Mouse (Mus musculus) bone marrow macrophage, adult 2 months (primary cell): Measurements from ENCODE around the gene Triobp.

Source experiments
- CTCF ChIP-seq: IDR thresholded peaks from 2 replicates; pipeline ENCODE4 v1.5.1; 2012; ENCODE audit warnings: low read depth, mild to moderate bottlenecking, low read length, moderate library complexity
- POLR2A ChIP-seq: IDR thresholded peaks from 2 replicates; pipeline ENCODE4 v1.6.1; 2012; ENCODE audit warnings: mild to moderate bottlenecking, low read depth, low read length, borderline replicate concordance

DNA sequence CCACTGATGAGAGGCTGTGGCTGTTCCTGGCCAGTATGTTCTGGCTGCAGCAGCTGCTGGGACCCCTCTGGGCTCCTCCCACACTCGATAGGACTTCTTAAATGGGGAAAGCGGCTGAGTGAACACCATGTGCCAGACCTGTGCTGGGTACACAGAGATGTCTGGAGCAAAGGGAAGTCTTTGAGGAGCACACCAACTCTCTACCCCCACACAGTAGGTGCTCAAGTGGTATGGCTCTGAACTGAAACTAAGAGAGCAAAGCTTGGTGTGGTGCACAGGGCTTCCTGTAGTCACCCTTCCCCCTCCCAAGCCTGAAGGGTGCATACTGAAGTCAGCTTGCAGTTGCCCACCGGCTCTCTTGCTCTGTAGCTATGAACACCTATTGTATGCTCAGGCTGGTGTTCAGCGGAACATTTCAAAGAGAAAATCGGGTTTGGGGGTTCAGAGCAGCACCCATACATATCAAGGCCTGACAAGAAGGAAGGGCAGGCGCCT is 49.0 kb upstream of the Triobp start:
- TF ChIP-seq POLR2A (no peak), CTCF (no peak)
